Mouse (Mus musculus): Measurements from ENCODE around the gene Adam12. TPM values are rescaled to one million over a fixed set of nuclear protein-coding genes. Genes with fewer than 3 reads are reported as not detected.
A peak's percentile ranks its signal among the peaks of the same experiment; 100 is the strongest.

Gene Adam12
- polyA plus RNA-seq, 1 experiment from 2014 or later = 4.8 TPM

DNA sequence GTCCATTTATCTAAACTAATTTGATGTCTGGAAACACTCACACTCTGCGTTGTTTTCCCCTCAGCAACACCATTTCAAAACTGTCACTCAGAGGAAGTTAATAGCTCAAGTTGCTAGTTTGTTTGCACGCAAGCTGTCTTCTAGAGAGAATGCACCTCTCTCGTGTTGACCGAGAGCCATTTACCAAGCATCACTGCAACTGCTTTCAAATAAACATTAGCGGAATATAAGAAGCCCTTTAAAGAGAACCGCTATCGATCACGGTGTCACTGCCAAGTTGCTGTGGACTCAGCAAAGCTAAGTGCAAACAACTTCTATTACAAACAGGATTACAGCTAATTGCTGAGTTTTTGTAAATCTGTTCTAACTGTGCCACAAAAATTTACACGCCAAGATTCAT, 87.8 kb downstream of the Adam12 start:
- Histone ChIP-seq H3K4me2 (ENCODE audit: low read depth, low read length) (no peak overlapping the region), H3K9ac (replicated peaks; ENCODE audit: low read length) (no peak overlapping the region), H3K27me3 (ENCODE audit: control insufficient read depth, insufficient read depth, low read length) (no peaks in the 10 kb centered on the region), H3K4me3 (ENCODE audit: low read depth, low read length) (no peak overlapping the region), H3K27ac (replicated peaks; ENCODE audit: low read depth, low read length) (no peak overlapping the region), H3K4me1 (ENCODE audit: control insufficient read depth, insufficient read depth, low read length) (no peaks in the 10 kb centered on the region), H3K36me3 (replicated peaks; ENCODE audit: control insufficient read depth, insufficient read depth, low read depth, low read length) (no peaks in the 10 kb centered on the region), H3K9me3 (replicated peaks; ENCODE audit: control insufficient read depth, low read length) (no peaks in the 10 kb centered on the region)
- 77% methylated on average over 9 of the region's 9 CpGs for WGBS
- DNase-seq (ENCODE audit: low spot score) (no peak), ATAC-seq (replicated peaks; ENCODE audit: insufficient number of reproducible peaks, low FRiP score, low TSS enrichment, low read depth) (no peak)

DNA sequence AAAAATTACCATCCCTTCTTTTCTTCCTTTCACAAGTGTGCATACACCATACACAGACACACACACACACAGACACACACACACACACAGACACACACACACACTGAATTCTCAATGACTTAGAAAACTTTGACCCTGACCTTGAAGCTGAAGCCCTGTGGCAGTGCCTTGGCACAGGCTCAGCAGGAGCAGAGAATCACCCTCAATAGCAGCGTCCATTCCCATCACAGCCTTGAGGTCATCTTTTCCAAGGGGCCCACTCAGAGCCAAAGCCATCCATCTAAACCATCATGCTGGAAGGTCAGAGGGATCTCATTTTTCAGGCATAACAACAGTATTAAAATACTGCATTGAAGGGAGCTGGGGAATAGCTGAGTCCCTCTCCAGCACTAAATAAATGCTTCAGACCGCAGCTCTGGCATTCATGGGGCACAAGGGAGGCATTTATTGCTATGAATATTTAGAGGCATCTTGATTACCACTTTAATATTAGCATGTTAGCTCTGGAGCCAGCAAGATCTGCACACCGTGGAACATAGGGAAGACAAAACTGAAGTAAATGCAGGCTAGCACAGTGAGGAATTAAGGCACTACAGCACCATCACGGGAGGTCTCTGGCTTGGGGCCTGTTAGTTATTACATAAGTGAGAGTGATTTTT, 92.5 kb downstream of the Adam12 start:
- Histone ChIP-seq H3K9me3 (replicated peaks; ENCODE audit: control insufficient read depth, low read length) (no peaks in the 10 kb centered on the region), H3K36me3 (replicated peaks; ENCODE audit: control insufficient read depth, insufficient read depth, low read depth, low read length) (no peaks in the 10 kb centered on the region), H3K4me1 (ENCODE audit: control insufficient read depth, insufficient read depth, low read length) (no peaks in the 10 kb centered on the region), H3K27ac (replicated peaks; ENCODE audit: low read depth, low read length) (no peak overlapping the region), H3K9ac (replicated peaks; ENCODE audit: low read length) (no peak overlapping the region), H3K4me2 (ENCODE audit: low read depth, low read length) (no peak overlapping the region), H3K4me3 (ENCODE audit: low read depth, low read length) (no peak overlapping the region), H3K27me3 (ENCODE audit: control insufficient read depth, insufficient read depth, low read length) (no peaks in the 10 kb centered on the region)
- DNase-seq (ENCODE audit: low spot score) (no peak), ATAC-seq (replicated peaks; ENCODE audit: insufficient number of reproducible peaks, low FRiP score, low TSS enrichment, low read depth) (no peak)
- 80% methylated on average over 4 of the region's 4 CpGs for WGBS

DNA sequence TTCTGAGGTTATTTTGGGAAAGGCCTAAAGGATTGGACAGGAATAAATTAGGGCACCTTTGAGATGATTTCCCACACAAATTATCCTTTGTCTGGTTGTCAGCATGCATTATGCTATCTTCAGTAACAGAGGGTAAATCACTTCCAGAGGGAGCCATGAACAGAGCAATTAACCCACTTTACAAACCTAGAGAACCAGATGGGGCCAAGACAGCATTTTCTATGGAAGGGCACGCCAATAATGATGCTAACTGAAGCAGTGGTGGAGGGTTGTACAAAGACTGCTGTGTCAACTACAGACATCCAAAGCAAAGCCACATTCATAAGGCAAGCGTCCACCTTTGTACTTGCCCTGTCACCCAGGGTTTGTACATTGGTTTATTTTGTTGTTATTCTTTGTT, 99.6 kb downstream of the Adam12 start:
- Histone ChIP-seq H3K4me2 (ENCODE audit: low read depth, low read length) (no peak overlapping the region), H3K4me1 (ENCODE audit: control insufficient read depth, insufficient read depth, low read length) (no peaks in the 10 kb centered on the region), H3K27ac (replicated peaks; ENCODE audit: low read depth, low read length) (no peak overlapping the region), H3K9me3 (replicated peaks; ENCODE audit: control insufficient read depth, low read length) (no peaks in the 10 kb centered on the region), H3K36me3 (replicated peaks; ENCODE audit: control insufficient read depth, insufficient read depth, low read depth, low read length) (no peaks in the 10 kb centered on the region), H3K9ac (replicated peaks; ENCODE audit: low read length) (no peak overlapping the region), H3K27me3 (ENCODE audit: control insufficient read depth, insufficient read depth, low read length) (no peaks in the 10 kb centered on the region), H3K4me3 (ENCODE audit: low read depth, low read length) (no peak overlapping the region)
- DNase-seq (ENCODE audit: low spot score) (peak; percentile 61), ATAC-seq (replicated peaks; ENCODE audit: insufficient number of reproducible peaks, low FRiP score, low TSS enrichment, low read depth) (no peak)
- 30% methylated on average over 2 of the region's 2 CpGs for WGBS

DNA sequence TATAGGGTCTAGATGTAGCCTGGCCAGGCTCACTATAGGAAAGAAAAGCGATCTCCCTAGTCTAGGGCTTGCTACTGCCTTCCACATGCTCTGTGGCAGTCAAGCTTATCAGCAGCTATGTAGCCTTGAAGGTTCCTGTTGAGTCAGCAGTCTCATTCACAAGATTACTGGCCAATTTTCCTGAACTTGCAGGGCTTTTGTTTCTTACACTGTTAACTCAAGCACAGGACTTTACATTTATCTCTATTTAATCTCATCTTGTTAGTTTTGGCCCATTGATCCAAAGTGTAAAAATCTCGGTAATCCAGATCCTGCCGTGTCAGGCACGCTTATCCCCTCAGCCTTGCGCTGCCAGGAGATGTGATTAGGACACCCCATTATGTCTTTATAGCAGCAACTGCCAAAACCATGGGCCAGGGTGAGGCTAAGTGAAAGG, 103.8 kb downstream of the Adam12 start:
- no peak for ATAC-seq (replicated peaks; ENCODE audit: insufficient number of reproducible peaks, low FRiP score, low TSS enrichment, low read depth)

DNA sequence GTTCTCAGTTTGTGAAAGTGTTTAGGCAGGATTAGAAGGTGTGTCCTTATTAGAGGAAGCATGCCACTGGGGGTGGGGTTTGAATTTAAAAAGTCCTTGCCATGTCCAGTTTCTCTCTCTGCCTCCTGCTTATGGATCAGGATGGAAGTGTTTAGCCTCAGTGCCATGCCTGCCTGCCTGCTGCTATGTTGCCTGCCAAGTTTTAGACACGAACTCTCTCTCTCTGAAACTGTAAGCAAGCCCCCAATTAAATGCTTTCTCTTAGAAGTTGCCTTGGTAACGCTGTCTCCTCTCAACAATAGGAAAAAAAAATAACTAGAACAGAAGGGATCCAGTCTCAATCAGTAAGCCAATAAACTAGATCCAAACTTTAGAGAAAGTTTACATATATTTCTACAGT, 110.5 kb downstream of the Adam12 start:
- 40% methylated on average over 2 of the region's 2 CpGs for WGBS
- no peaks in the 10 kb centered on the region for H3K9me3 ChIP-seq (replicated peaks; ENCODE audit: control insufficient read depth, low read length)
- H3K4me1 ChIP-seq (ENCODE audit: control insufficient read depth, insufficient read depth, low read length) = no peaks in the 10 kb centered on the region
- no peak overlapping the region for H3K27ac ChIP-seq (replicated peaks; ENCODE audit: low read depth, low read length)
- H3K4me2 ChIP-seq (ENCODE audit: low read depth, low read length) = no peak overlapping the region
- no peak overlapping the region for H3K9ac ChIP-seq (replicated peaks; ENCODE audit: low read length)
- no peak overlapping the region for H3K4me3 ChIP-seq (ENCODE audit: low read depth, low read length)
- H3K27me3 ChIP-seq (ENCODE audit: control insufficient read depth, insufficient read depth, low read length) = no peaks in the 10 kb centered on the region
- ATAC-seq (replicated peaks; ENCODE audit: insufficient number of reproducible peaks, low FRiP score, low TSS enrichment, low read depth) = no peak
- H3K36me3 ChIP-seq (replicated peaks; ENCODE audit: control insufficient read depth, insufficient read depth, low read depth, low read length) = no peaks in the 10 kb centered on the region
- DNase-seq (ENCODE audit: low spot score) = no peak

More for the DNA sequence above, 103.8 kb downstream of the Adam12 start:
- no peak overlapping the region for H3K27ac ChIP-seq (replicated peaks; ENCODE audit: low read depth, low read length)
- no peaks in the 10 kb centered on the region for H3K27me3 ChIP-seq (ENCODE audit: control insufficient read depth, insufficient read depth, low read length)
- H3K9me3 ChIP-seq (replicated peaks; ENCODE audit: control insufficient read depth, low read length) = no peaks in the 10 kb centered on the region
- no peaks in the 10 kb centered on the region for H3K4me1 ChIP-seq (ENCODE audit: control insufficient read depth, insufficient read depth, low read length)
- DNase-seq (ENCODE audit: low spot score) = no peak
- no peak overlapping the region for H3K4me2 ChIP-seq (ENCODE audit: low read depth, low read length)
- WGBS = 83% methylated on average over 5 of the region's 5 CpGs
- no peak overlapping the region for H3K9ac ChIP-seq (replicated peaks; ENCODE audit: low read length)
- H3K36me3 ChIP-seq (replicated peaks; ENCODE audit: control insufficient read depth, insufficient read depth, low read depth, low read length) = no peaks in the 10 kb centered on the region
- no peak overlapping the region for H3K4me3 ChIP-seq (ENCODE audit: low read depth, low read length)

DNA sequence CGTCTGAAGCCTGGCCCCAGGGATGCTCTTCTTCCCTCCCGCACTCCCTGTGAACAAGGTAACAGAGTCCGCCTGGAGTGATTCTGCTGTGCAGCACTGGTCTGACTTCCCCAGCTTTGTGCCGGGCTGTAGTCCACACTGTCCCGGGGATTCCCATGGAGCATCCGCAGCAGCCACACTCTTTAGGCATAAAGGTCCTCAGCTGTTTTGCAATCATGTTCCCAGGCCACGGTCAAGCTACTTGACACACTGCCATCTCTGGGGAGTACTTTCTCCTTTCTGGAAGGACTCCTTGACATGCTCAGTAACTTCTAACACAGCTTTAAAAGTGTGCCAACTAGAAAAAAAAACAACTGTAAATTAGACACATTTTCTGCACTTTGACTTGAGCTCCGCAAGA, 116.5 kb downstream of the Adam12 start:
- H3K9ac ChIP-seq (replicated peaks; ENCODE audit: low read length) = no peak overlapping the region
- no peak for DNase-seq (ENCODE audit: low spot score)
- 82% methylated on average over 8 of the region's 8 CpGs for whole genome bisulfite sequencing
- no peak overlapping the region for H3K4me3 ChIP-seq (ENCODE audit: low read depth, low read length)
- H3K4me2 ChIP-seq (ENCODE audit: low read depth, low read length) = no peak overlapping the region
- H3K9me3 ChIP-seq (replicated peaks; ENCODE audit: control insufficient read depth, low read length) = no peaks in the 10 kb centered on the region
- no peaks in the 10 kb centered on the region for H3K36me3 ChIP-seq (replicated peaks; ENCODE audit: control insufficient read depth, insufficient read depth, low read depth, low read length)
- H3K4me1 ChIP-seq (ENCODE audit: control insufficient read depth, insufficient read depth, low read length) = no peaks in the 10 kb centered on the region
- H3K27ac ChIP-seq (replicated peaks; ENCODE audit: low read depth, low read length) = no peak overlapping the region
- no peak for ATAC-seq (replicated peaks; ENCODE audit: insufficient number of reproducible peaks, low FRiP score, low TSS enrichment, low read depth)
- H3K27me3 ChIP-seq (ENCODE audit: control insufficient read depth, insufficient read depth, low read length) = no peaks in the 10 kb centered on the region

DNA sequence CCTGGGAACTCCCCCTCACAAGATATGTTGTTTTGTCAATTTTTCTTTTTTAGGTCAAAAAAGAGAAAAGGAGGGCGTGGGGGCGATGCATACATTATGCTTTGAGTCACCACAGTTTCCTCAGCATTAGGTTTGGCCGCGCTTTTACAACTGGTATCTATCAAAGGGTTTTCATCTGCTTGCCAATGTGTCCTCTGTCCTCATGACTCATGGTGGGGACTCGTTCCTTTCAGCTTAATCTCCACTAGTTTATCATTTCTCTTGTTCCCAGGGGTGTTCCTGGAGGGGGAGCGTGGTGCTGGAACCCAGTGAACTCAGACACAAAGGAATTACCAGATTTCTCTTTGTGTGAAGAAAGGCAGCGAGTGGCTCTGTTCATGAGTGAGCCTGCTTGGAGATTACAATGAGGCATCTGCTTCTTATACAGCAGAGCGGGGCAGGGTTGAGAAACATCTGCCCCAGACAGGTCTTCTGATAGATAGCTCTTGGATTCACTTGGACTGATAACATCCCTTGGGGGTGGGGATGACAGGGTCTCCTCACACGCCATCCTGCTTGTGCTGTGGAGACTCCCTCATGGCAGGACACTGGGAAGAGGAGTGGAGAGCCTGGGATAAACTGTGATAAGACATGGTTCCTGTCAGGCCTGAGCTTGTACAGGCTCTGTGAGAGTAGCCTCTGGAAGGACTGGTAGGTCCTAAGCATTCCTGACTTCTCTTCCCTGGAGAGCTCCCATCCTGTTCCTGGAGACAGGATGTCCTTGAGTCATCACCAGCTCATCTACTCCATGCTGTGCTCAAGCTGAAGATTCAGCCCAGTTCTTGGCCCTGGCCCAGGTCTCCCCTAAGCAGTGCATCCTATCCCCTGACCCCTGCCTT, 117.4 kb downstream of the Adam12 start:
- no peaks in the 10 kb centered on the region for H3K9me3 ChIP-seq (replicated peaks; ENCODE audit: control insufficient read depth, low read length)
- no peaks in the 10 kb centered on the region for H3K27me3 ChIP-seq (ENCODE audit: control insufficient read depth, insufficient read depth, low read length)
- H3K4me2 ChIP-seq (ENCODE audit: low read depth, low read length) = no peak overlapping the region
- ATAC-seq (replicated peaks; ENCODE audit: insufficient number of reproducible peaks, low FRiP score, low TSS enrichment, low read depth) (no peak), DNase-seq (ENCODE audit: low spot score) (no peak)
- no peak overlapping the region for H3K27ac ChIP-seq (replicated peaks; ENCODE audit: low read depth, low read length)
- WGBS = 81% methylated on average over 9 of the region's 9 CpGs
- no peak overlapping the region for H3K9ac ChIP-seq (replicated peaks; ENCODE audit: low read length)
- no peaks in the 10 kb centered on the region for H3K36me3 ChIP-seq (replicated peaks; ENCODE audit: control insufficient read depth, insufficient read depth, low read depth, low read length)
- H3K4me1 ChIP-seq (ENCODE audit: control insufficient read depth, insufficient read depth, low read length) = no peaks in the 10 kb centered on the region
- no peak overlapping the region for H3K4me3 ChIP-seq (ENCODE audit: low read depth, low read length)

DNA sequence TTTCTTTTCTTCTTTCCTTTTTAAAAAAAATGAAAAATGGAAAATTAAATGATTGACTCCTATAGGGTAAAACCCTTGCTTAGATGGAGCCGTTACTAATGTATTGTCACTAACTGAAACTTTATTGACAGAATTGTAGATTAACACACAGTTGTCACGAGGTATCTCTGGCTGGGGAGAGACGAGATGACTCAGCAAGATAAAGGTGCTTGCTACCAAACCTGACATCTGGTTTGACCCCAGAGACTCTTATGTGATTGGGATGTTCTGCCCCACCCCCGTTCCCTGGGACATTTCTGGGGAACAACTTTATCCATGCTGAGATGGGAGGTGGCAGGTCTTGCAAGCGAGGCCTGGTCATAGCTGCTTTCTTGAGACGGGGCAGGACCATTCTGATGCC, 118.1 kb downstream of the Adam12 start:
- Histone ChIP-seq H3K4me1 (ENCODE audit: control insufficient read depth, insufficient read depth, low read length) (no peaks in the 10 kb centered on the region), H3K4me3 (ENCODE audit: low read depth, low read length) (no peak overlapping the region), H3K27me3 (ENCODE audit: control insufficient read depth, insufficient read depth, low read length) (no peaks in the 10 kb centered on the region), H3K27ac (replicated peaks; ENCODE audit: low read depth, low read length) (no peak overlapping the region), H3K4me2 (ENCODE audit: low read depth, low read length) (no peak overlapping the region), H3K9me3 (replicated peaks; ENCODE audit: control insufficient read depth, low read length) (no peaks in the 10 kb centered on the region), H3K36me3 (replicated peaks; ENCODE audit: control insufficient read depth, insufficient read depth, low read depth, low read length) (no peaks in the 10 kb centered on the region), H3K9ac (replicated peaks; ENCODE audit: low read length) (no peak overlapping the region)
- DNase-seq (ENCODE audit: low spot score) (no peak), ATAC-seq (replicated peaks; ENCODE audit: insufficient number of reproducible peaks, low FRiP score, low TSS enrichment, low read depth) (no peak)
- WGBS = 75% methylated on average over 6 of the region's 6 CpGs

Measured in embryonic facial prominence, embryonic 11.5 days (tissue).